ENCODE assay signal across 33 mouse cellular contexts in the genomic region with DNA sequence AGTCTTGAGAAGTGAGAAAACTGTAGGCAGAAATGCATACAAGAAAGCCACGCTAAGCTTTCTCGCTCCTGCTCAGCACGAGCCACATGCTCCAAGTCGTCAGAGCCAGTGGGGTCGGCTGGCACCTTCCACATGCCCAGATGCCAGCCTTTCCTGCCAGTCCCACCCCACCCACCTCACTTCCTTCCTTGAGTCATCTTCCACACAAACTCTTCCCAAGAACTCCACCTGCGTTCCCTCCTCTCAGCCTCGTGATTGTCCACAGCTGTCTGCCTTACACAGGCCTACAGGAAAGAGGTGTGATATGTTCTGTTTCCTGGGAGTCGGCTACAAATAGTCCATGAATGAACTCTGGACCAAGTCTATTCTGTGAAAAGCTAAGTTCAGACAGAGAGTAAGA. TPM values are rescaled to one million over a fixed set of nuclear protein-coding genes. Genes with fewer than 3 reads are reported as not detected.
DNase-seq lines count a peak whose midpoint lies in the region; TF ChIP-seq lines count a peak whose summit lies in the region.
"Had no signal": no experiment of that assay in that cellular context is flagged by ENCODE, and none has a peak within 500 bp of the region (broad histone marks: within the 10 kb centered on the region; RNA-seq: fewer than 3 reads in every experiment).

No protein-coding gene starts in this region.

- TF ChIP-seq CTCF in cerebellum, adult 2 months (IDR thresholded peaks at IDR 0.05; ENCODE audit: borderline replicate concordance, insufficient read depth, low read depth, low read length): no peak

- no peak overlapping the region for H3K4me3 ChIP-seq in brown adipose tissue, adult 24 weeks (ENCODE audit: insufficient read depth, low read depth, low read length)
- no peak overlapping the region for H3K4me3 ChIP-seq in cerebellum, adult 2 months (replicated peaks; ENCODE audit: insufficient read depth, low read depth, low read length)
- H3K4me3 ChIP-seq: embryonic facial prominence, embryonic 13.5 days; forebrain, embryonic 10.5 days; heart, embryonic 13.5 days; hindbrain, embryonic 10.5 days; hindbrain, embryonic 15.5 days; limb, embryonic 12.5 days; liver, embryonic 15.5 days; lung, embryonic 15.5 days; midbrain, embryonic 13.5 days; stomach, embryonic 15.5 days had no signal

- H3K27ac ChIP-seq in brown adipose tissue, adult 24 weeks (replicated peaks; ENCODE audit: low read depth, low read length): peak overlapping the region; percentile 60
- H3K27ac ChIP-seq in cerebellum, adult 2 months (ENCODE audit: insufficient read depth, low read length): no peak overlapping the region
- H3K27ac ChIP-seq: embryonic facial prominence, embryonic 13.5 days; forebrain, embryonic 10.5 days; heart, embryonic 13.5 days; hindbrain, embryonic 10.5 days; hindbrain, embryonic 15.5 days; limb, embryonic 12.5 days; liver, embryonic 15.5 days; lung, embryonic 15.5 days; macrophage; midbrain, embryonic 13.5 days; stomach, embryonic 15.5 days had no signal

- no peak for TF ChIP-seq POLR2A in cerebellum, adult 2 months (IDR thresholded peaks at IDR 0.05; ENCODE audit: borderline replicate concordance, insufficient read depth, low read length)

- H3K4me1 ChIP-seq in brown adipose tissue, adult 24 weeks (ENCODE audit: control insufficient read depth, insufficient read depth, insufficient read length, low read length): peaks cover 14% of the 10 kb centered on the region
- peaks cover 3% of the 10 kb centered on the region; the same call in 1 of the 2 replicates for H3K4me1 ChIP-seq in cerebellum, adult 2 months (ENCODE audit: control insufficient read depth, insufficient read depth, low read length)
- H3K4me1 ChIP-seq: embryonic facial prominence, embryonic 13.5 days; forebrain, embryonic 10.5 days; heart, embryonic 13.5 days; hindbrain, embryonic 10.5 days; limb, embryonic 12.5 days; liver, embryonic 15.5 days; lung, embryonic 15.5 days; midbrain, embryonic 13.5 days; stomach, embryonic 15.5 days had no signal

- H3K27me3 ChIP-seq in cerebellum, adult 2 months (ENCODE audit: control insufficient read depth, insufficient read depth, low read length): no peaks in the 10 kb centered on the region
- H3K27me3 ChIP-seq: embryonic facial prominence, embryonic 13.5 days; heart, embryonic 13.5 days; hindbrain, embryonic 15.5 days; limb, embryonic 12.5 days; liver, embryonic 15.5 days; lung, embryonic 15.5 days; midbrain, embryonic 13.5 days; stomach, embryonic 15.5 days had no signal

- WGBS in cerebellum, adult 2 months: 39% methylated on average over 8 of the region's 8 CpGs

- peak; percentile 28 to 43 for DNase-seq in frontal cortex, postnatal 36 days (ENCODE audit: low spot score in 2 of 2)
- no peak for DNase-seq in frontal cortex, postnatal 14 days (ENCODE audit: low spot score in 2 of 2)
- DNase-seq in lung, postnatal 10 days: peak; percentile 3
- DNase-seq in lung, postnatal 14 days: no peak
- peak; percentile 75 for DNase-seq in 3134 (ENCODE audit: extremely low read depth, insufficient read length, low spot score)
- no peak for DNase-seq in heart, postnatal 4 days
- no peak for DNase-seq in cerebellum, adult 2 months
- DNase-seq: adrenal gland, postnatal 25 days; cerebellum, adult 9-10 months; forebrain, postnatal 0 days; gastrocnemius, postnatal 10 days; heart, postnatal 10 days; kidney, adult 11 months; kidney, postnatal 25 days; thymus, adult 18-20 months; thymus, postnatal 25 days had no signal

RNA-seq across cellular contexts. Expression of a gene that starts 8.0 kb away (rescaled TPM):
- polyA plus RNA-seq in brown adipose tissue, adult 24 weeks (2012; ENCODE audit: insufficient read depth, insufficient read length, missing spikeins): 52.2 and 77.4 TPM in 2 replicates
- 10 to 100 TPM; 61.9 to 63.6 TPM for total RNA-seq in heart, postnatal 4 days (2021)
- 91.7 and 96.7 TPM in 2 replicates for polyA plus RNA-seq in cerebellum, adult 2 months (2012; rRNA removed)

RNA-seq across cellular contexts. Expression of a gene that starts 8.1 kb away (rescaled TPM):
- polyA plus RNA-seq in brown adipose tissue, adult 24 weeks (2012; ENCODE audit: insufficient read depth, insufficient read length, missing spikeins): 0.48 TPM in 1 of 2 replicates, not detected in the other
- 10 to 100 TPM in 1 of 2 experiments, 1 to 10 TPM in 1; 7.9 to 10.2 TPM for total RNA-seq in heart, postnatal 4 days (2021)
- polyA plus RNA-seq in cerebellum, adult 2 months (2012; rRNA removed): 0.34 and 0.55 TPM in 2 replicates

RNA-seq across cellular contexts. Expression of a gene that starts 21.7 kb away (rescaled TPM):
- polyA plus RNA-seq in brown adipose tissue, adult 24 weeks (2012; ENCODE audit: insufficient read depth, insufficient read length, missing spikeins): not detected in 2 replicates
- total RNA-seq in heart, postnatal 4 days (2021): not detected
- 41.2 and 43.0 TPM in 2 replicates for polyA plus RNA-seq in cerebellum, adult 2 months (2012; rRNA removed)
- total RNA-seq: heart, adult 8-10 months; heart, postnatal 10 days; megakaryocyte-erythroid progenitor cell, adult 5-6 weeks had no signal
- polyA plus RNA-seq: CD4-positive, CD25-positive, alpha-beta regulatory T cell, adult 4 months; gonadal fat pad, adult 2 months; liver, adult 2 months; macrophage had no signal

RNA-seq across cellular contexts. Expression of a gene that starts 40.3 kb away (rescaled TPM):
- polyA plus RNA-seq in brown adipose tissue, adult 24 weeks (2012; ENCODE audit: insufficient read depth, insufficient read length, missing spikeins): 40.6 and 44.4 TPM in 2 replicates
- 10 to 100 TPM; 34.6 to 41.5 TPM for total RNA-seq in heart, postnatal 4 days (2021)
- polyA plus RNA-seq in cerebellum, adult 2 months (2012; rRNA removed): 57.4 and 58.1 TPM in 2 replicates

RNA-seq across cellular contexts. Expression of a gene that starts 52.2 kb away (rescaled TPM):
- 9.0 and 10.2 TPM in 2 replicates for polyA plus RNA-seq in brown adipose tissue, adult 24 weeks (2012; ENCODE audit: insufficient read depth, insufficient read length, missing spikeins)
- 10 to 100 TPM in 1 of 2 experiments, 1 to 10 TPM in 1; 7.9 to 10.2 TPM for total RNA-seq in heart, postnatal 4 days (2021)
- polyA plus RNA-seq in cerebellum, adult 2 months (2012; rRNA removed): 6.6 and 7.5 TPM in 2 replicates
- total RNA-seq: megakaryocyte-erythroid progenitor cell, adult 5-6 weeks had no signal
- polyA plus RNA-seq: CD4-positive, CD25-positive, alpha-beta regulatory T cell, adult 4 months; macrophage had no signal

Comparison
In these comparisons a context has a peak if more than half of its experiments do, and no peak if none do; other contexts are left out.
1. DNase-seq: peak in frontal cortex, postnatal 36 days (2 of 2), lung, postnatal 10 days (single experiment) and 3134 (single experiment); none in frontal cortex, postnatal 14 days (0 of 2), lung, postnatal 14 days (single experiment), heart, postnatal 4 days (single experiment) and cerebellum, adult 2 months (0 of 2).
2. RNA of a gene that starts 21.7 kb away (polyA plus RNA-seq): 41.2 to 43.0 TPM in cerebellum, adult 2 months; not detected in brown adipose tissue, adult 24 weeks; every median in the first group is over 10 times any median in the second.